Mouse (Mus musculus): Measurements from ENCODE around the gene Prkce.

Prkce gene

DNA sequence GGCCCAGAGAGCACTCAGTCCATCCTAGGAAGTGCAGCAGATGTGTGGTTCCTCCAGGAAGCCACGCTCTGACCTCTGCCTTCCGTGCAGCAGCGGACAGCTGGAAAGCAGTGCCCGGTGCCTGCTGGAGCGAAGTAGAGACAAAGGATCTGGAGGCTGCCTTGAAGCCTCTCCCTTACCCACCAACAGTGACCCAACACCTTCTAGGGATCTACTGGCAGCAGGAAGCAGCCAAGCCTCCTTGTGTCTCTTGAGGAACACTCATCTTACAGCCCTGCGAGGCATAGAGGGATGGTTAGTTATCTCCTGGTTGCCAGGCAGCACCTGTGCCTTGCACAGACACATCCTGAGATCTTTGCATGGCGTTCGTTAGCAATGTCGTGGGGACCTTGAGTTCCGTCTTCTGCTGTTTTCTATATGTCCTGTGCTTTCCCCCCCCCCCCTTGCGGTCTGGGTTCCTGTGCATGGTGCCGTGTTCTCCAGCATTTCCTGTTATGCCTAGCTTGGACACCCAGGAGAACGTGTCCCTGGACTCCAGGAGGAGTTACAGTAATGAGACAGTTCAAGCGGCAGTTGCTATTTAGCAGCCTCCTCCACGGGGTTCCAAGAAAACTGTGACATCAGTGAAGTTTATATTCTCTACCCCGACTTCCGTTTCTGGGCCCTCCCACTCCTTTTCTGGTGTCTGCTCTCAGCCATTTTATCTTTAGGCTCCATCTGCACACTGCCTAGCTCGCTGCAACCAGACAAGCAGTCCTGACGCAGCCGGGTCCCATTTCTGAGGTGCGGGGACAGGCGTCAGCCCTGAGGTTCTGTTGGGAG lies 133.4 kb downstream of the Prkce start:
- no peak for DNase-seq (ENCODE audit: low read depth, low spot score)

DNA sequence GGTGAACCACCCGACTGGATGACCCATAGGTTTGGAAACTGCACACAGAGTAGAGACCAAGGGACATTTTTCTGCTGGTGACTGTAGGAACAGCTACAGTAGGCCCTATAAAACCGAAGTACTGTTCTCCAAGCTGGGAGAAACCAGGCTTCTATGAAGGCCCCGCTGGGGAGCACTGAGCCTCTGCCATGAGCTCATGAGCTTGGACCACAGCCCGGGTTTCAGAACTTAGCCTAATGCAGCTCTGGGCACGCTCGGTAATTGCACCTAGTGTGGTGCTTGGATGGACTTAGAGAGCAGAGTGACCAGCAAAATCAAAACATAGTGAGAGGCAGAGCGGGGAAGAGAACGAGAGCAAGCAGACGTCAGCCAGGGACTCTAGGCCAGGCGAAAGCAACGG lies 134.7 kb downstream of the Prkce start:
- DNase-seq (ENCODE audit: low read depth, low spot score), result no peak

DNA sequence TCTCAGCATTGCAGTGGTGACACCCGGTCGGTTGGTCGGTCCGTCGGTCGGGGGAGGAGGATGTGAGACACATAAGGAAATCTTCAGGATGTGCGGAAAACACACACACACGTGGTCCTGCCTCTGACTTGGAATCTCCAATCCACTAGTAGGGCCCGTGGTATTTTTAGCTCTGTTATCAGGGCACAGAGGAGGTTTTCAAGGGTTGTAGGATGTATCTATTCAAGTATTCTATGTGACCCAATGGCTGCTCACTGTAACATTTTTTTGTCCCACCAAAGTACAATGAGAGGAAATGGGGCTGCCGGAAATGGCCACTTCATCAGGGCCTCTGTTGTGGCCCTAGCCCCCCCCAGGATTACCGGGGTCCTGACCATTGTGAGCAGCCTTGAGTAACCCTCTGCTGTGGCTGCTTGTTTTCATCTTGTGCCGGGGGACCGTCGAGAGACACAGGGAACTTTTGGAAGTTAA lies 135.3 kb downstream of the Prkce start:
- no peak for DNase-seq (ENCODE audit: low read depth, low spot score)

DNA sequence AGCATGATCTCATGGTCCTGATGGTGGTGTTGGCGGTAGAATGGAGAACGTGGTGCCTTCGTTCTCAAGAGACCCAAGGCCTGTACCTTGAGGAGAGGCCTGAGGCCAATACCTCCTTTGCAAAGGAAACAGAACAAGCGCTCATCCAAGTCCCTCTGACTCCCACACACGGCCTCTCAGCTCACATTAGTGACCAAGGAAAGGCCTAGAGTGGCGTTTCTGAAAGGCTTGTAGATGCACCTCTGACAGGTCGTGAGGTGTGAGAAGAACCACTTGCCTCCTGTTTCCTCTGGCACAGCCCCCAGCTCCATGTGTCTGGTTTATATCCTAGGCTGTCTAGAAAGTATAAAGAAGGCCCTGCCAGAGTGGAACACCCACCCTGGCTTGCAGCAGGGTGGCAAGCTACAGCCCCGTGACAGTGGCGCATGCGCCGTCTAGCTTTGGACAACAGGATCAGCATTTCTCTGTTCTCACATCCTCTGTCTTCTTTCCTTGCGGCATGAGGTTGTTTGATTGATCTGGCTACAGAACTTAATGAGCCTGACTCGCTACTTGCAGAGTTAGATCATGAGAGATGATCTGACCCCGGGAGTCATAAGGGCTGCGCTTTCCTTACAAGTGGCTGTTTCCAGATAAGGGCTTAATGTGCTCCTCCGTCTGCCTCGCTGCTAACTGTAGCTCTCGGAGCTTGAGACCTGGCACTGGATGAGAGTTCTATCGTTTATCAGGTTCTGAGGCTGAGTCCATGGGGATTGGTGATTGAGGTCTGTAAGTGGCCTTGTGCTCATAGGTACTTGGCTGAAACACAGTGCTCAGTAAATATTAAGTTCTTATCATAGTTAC lies 136.0 kb downstream of the Prkce start:
- DNase-seq (ENCODE audit: low read depth, low spot score), result no peak

DNA sequence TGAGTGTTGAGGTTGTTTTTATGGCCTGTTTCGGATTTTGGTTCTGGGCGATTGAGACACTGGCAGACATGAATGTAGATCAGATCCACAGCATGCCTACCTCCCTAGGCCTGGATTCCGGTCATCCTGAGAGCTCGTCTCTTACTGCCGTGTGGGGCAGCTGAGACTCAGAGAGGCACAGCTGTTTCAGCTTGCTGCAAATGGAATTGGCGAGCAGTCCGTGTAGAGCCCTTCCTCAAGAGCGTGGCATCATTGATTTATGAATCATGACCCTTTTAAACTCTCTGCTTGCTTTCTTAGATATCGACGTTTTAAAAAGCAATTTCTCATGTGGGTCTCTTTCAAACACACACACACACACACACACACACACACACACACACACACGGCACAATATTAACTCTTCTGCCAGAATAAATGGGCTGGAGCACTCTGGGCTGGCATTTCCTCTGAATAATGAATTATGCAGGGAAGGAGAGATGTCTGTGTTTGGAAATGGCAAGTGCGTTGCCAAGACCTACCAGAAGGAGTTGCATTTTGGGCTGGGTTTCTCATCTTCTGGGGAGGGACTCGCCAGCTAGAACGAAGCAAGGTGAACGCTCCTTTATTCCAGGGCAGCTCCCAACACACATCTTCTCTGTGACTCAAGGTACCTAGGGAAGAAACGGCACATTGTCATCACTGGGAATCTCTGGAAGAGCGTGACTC lies 137.5 kb downstream of the Prkce start:
- DNase-seq (ENCODE audit: low read depth, low spot score), result no peak

DNA sequence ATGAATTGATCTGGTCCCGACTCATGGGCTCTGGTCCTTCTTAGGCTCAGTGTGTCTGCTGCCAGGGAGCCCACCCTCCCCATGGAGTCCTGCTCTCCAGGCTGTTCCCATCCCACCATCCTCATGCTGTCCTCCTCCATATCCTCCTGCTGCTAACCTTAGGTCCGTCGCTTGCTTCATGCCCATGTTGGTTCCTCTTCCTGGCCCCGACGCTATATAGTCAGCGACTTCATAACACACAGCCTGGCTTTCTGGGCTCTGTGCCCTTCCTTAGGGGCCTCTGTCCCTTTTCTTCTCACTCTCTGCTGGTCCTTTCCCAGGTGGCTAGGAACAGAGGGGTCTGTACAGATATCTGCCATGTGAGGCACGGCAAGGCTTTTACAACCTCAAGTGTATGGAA lies 138.6 kb downstream of the Prkce start:
- DNase-seq (ENCODE audit: low read depth, low spot score), result no peak

DNA sequence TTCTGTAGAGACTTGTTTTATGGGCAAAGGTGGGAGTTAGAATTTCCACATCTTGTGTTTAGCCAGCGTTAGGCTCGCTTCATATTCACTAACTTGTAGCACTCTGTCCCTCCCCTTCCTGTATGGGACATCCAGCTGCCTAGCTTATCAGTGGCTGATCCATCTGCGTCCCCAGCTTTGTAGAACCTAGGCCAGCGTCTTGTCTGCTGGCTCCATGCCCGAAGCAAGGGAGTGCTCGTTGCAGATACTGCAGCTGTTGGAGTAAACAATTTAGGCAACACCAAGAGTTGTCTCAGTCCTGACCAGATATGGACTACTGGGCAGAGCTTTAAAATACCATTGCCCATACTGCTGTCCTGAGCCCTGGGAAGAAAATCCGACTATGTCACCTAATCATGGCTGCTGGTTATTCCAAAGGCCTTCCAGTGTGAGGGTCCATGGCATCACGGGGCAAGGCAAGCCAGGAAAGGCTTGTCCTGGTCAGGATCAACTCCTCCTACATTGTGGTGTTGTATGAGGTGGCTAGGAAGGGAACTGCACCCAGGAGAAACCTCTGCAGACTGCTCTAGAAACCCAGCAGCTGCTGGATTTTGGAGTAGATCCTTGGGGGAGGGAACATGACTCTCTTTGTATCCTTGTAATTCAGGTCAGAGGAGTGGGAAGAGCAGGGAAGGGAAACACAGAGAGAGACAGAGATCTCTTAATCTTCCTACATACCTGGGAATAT lies 146.0 kb downstream of the Prkce start:
- DNase-seq (ENCODE audit: low read depth, low spot score), result no peak

DNA sequence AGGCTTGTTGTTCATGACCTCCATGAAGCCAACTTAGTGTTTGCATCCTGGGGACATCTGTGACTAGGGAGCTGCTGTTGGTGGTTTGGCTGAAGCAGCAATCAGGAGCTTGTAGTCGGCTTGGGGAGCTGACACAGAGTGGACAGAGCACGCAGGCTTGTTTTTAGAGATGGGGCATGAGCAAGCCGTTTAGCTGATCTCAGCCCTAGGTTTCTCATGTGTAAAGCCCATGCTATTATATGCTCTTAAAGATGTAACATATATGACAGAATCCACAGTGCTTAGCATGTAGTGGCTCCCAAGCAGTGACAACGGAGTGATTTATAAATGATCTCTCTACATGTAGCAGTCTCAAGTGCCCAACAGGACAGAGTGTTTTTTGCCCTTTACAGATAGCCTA lies 148.3 kb downstream of the Prkce start:
- DNase-seq (ENCODE audit: low read depth, low spot score), result no peak

DNA sequence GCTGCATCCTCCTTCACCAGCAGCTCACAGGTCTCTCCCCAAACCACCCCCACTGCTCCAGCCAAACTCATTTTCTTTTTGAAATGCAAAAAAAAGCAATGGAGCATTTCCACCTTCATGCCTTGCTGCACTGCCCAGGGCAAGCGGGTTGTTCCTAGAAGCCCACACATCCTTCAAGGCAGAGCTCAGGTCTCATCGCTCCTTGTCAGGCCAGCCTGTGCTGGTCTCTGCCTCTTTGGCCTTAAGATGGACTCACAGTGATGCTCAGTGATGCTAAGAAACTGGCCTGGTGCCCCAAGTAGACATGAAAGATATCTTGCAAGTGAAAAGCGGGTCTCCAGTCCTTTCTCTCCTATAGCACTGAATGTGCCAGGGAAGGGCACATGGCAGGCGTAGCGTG lies 149.2 kb downstream of the Prkce start:
- DNase-seq (ENCODE audit: low read depth, low spot score), result no peak

DNA sequence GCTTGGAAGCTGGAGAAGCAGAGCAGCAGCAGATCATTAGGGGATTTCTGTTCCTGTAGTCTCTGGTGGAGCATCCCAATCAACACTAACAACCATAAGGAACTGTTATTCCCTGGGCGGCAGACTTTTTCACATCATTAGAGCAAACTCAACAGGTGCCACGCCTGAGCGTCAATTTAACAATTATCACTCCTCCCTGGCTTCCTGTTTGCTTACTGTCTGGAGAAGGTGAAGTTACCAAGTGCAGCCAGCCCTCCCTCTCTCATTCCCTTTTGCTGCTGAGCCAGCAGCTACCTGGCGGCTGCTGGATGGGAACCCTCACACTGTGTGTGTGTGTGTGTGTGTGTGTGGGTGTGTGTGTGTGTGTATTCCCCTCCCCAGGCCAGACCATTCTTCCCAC lies 149.6 kb downstream of the Prkce start:
- DNase-seq (ENCODE audit: low read depth, low spot score), result no peak

DNA sequence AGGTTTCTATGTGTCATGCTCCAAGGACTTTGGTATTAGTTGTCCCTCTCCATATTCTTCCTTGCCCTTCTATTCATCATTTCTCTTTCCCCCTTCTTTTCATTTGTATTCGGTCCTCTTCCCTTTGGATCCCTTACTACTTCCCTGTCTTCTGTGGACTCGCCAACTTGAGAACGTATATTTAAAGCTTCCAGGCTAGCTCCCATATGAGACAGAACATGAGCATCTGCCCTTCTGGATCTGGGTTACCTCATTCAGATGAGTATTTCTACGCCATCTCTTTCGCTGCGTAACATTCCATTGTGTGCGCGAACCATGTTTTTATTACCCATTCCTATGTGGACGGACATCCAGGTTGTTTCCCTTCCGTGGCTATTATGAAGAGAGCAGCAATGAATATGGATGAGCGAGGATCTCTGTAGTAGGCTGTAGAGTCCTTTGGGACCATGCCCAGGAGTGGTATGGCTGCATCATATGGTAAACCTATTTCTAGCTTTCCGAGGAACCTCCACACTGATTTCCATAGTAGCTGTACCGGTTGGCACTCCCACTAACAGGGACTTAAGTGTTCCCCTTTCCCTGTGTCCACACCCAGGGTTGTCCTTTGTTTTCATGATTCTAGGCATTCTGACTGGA lies 152.5 kb downstream of the Prkce start:
- no peak for DNase-seq (ENCODE audit: low read depth, low spot score)

DNA sequence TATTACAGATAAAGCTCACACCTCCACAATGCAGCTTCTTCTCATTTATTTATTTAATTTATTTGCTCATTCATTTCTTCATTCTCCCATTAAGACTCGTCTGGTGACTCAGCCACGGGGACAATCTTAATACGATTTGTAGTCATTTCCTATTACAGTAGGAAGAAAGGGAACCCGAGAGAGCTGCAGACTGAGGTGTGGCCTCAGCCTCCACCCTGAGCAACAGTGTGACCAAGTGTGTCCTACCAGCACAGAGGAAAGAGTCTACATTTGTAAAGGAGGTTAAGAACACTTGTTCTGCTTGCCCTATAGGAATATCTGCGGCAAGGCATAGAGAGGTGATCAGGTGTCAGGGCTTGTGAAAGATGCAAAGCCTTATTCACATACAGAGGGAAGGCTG lies 155.3 kb downstream of the Prkce start:
- DNase-seq (ENCODE audit: low read depth, low spot score), result no peak

DNA sequence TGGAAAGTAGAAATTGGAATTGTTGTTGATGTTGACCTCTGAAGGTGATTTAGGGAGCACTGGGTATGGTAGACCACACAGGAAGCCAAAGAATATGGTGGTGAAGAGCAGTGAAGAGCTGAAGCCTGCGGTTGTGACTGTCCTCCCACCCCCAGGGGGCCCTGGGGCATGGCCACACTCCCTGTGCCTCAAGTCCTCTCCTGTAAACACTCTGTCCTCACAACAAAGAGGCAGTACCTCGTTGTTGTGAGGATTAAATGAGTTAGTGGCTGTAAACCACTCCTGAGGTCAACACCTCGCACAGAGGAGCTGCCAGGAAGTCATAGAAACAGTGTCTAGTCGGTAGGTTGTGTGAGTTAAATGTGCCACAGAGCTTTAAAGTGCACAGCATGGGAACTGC lies 155.7 kb downstream of the Prkce start:
- no peak for DNase-seq (ENCODE audit: low read depth, low spot score)

DNA sequence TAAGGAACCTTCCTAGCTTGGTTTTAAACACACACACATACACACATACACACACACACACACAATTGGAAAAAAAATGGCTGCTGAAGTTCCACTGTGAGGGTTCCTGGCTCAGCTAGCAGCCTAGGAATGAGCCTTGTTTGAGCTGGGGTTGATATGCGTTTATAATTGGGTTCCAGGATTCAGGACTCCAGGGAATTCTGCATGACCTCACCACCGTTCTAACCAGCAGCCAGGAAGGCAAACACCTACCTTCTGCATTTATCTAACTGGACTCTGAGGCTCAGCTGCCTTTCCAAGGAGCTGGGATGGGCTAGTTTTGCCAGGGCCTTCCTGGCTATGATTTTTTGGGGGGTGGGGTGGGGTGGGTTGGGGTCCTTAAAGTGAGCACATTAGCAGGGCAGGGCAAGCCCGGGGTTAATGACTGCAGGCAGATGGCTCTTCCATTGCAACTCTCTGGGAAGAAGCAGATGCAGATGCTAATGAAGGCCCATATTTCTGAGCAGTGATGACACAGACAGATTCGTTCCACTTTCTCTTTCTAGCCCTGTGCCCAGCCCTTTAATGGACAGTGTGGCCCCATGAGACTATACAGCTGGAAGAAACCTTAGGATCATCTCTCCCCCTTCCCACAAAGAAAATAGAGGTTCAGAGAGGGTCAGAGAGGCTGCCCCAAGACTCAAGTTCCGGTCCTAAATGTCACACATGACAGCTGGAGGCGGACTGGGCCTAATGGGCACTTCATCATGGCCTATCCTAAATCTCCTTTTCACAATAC lies 156.5 kb downstream of the Prkce start:
- no peak for DNase-seq (ENCODE audit: low read depth, low spot score)

DNA sequence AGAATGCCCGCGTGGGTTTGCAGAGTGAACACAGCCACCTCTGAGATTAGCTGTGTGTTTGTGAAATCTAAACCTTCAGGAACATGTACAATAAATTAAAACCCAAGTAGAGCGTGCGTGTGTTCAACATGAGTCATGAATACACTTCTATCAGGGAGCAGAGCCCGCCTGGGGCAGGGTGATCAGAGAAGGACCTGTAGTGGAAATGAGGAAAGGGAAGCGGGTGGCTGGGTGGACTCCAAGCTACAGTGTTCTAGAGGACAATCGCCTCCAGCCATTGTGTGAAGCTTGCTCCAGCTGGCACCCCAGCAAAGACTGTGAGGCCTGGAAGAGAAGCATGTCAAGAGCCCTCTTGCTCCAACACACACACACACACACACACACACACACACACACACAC lies 157.2 kb downstream of the Prkce start:
- no peak for DNase-seq (ENCODE audit: low read depth, low spot score)

DNA sequence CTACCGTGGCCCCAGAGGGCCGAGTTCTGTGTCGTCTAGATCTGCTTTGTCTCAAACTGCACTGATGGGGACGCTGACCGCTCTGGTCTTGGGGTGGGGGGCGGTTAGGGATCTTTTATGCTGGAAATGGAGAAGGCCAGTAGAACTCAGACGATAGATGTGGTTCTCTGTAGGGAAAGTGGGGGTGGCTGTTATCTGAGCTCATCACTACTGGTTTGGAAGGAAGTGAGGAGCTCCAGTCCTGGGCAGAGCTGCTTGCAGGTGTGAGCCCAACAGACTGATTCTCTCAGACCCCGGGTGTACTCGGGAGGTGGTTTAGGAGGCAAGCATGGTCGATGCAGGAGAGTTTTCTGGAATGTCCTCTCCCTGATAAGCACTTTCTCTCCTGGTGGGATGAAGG lies 157.7 kb downstream of the Prkce start:
- DNase-seq (ENCODE audit: low read depth, low spot score), result no peak

DNA sequence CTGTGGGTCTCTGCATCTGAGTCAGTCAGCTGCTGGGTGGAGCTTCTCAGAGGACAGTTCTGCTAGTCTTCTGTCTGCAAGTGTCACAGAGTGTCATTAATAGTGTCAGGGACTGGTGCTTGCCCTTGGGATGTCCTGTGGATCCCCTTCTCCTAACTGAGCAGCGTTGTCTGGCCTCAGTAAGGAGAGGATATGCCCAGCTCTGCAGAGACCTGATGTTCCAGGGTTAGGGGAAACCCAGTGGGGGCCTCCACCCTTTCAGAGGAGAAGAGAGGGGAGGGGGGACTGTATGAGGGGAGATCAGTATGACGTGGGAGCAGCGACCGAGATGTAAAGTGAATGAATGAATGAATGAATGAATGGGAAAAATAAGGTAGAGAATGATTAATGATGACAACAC lies 160.4 kb downstream of the Prkce start:
- no peak for DNase-seq (ENCODE audit: low read depth, low spot score)

DNA sequence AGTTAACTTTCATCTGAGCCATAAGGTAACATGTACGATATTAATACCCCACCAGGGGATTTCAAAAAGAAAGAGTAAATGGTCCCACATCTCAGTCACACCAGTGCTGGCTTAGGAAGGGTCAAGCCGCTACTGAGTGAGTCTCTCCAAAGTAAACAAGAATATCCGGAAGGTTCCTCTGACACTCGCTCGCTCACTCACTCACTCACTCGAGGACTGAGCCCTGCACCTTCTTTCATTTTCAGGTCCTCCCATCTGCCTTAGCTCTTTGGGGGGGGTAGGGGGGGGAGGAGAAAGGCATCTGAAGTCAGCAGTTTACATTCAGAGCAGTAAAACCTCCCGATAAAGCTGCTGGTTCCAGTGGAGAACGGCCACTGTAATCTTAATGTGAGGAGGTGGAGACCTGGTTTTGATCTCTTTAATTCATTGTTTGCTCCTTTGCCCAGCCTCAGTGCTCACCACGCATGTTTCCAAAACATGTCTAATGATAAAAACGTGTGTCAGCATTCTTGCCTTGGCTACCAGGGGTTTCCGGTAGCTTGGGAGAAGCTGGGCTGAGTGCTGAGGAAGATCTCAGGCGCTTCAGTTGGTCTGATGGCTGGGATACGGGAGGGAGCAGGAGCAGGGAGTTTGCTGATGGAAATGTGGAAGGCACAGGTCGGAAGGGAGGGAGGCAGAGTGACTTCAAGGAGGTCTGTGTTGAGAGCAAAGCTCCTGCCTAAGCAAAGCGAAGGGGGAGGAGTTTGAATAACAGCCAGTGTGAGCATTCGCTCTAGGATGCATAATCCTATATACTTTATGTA lies 161.9 kb downstream of the Prkce start:
- no peak for DNase-seq (ENCODE audit: low read depth, low spot score)
